Mouse (Mus musculus) 3T3-L1 (cell line): ENCODE results near the gene Vwc2.

ENCODE experiments used
- DNase-seq: peaks from one replicate; pipeline ENCODE4 v3.0.0-alpha.2; 2015; ENCODE audit warnings: low read depth, low spot score

Vwc2 gene

DNA sequence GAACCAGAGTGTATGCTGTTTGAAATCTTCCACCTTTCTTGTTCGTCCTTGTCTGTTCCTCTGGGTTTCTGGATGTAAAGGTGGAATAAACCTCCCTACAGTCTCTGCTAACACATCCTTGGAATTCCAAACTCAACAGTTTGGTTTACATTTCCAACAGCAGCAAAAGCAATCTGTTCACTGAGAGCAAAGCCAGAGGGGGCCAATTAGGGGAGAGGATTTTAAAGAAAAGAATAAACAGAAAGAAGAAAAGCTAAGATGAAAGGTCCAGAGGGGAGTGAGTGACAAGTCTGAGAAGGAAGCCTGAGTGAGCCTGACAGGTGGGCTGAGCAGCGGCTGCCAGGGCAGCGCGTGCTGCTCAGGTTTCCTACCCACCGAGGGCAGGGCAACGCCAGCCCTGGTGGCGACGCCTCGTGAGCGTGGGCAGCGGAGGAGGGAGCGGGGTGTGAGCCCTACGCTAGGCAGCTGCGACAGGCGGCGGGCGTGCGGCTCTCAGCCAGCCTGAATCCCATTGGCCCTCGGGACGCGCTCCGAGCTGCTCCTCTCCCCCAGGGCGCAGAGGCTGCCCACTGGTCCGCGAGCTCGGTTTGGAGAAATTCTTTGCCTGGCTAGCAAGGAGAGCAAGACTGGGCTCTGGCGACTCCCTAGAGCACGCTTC lies at the start of gene Vwc2:
Gene Vwc2 (plus strand): TSS at position 648 of the 658 bp plus-strand sequence.
- DNase-seq = no peak

DNA sequence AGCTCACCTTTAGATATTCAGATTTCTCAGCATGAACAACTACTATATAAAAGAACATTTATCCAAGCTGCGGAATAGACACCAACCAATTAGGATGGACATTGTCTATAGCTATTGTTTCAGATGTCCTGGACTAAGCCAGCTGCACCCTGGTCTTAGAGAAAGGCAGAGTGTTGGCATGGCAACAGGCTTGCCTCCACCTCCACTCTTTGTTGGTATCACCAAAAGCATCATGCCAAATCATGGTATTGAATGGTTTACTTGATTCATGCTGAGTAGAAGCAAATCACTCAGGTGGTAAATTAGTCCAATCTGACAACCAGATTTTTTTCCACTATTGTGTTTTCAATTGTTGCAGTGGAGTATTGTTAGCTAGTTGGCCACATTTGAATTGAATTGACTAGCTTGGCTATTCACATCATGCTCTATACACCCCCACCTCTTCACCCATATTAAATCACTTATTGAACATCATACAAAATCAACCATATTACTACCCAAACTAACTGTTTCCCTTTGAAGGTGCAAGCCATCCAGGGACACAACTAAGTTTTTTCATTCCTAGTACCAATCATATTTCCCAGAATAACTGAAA lies 25.8 kb upstream of the Vwc2 start:
- DNase-seq = no peak

DNA sequence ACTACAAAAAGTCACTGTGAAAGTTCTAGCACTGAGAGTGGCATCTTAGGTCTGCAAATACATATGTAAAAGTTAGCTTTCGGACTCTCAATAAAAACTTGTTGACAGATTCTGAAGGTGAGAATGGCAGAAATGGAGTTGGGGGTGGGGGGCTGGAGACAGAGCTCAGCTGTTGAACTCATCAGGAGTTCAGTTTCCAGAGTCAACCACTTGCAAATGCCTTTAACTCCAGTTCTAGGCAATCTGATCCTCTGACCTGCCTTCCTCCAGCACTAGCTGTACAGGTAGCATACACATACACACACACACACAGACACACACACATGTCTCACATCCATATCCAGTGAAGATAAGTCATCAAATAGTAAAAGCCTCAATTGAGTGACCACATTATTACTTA lies 16.4 kb upstream of the Vwc2 start:
- no peak for DNase-seq

DNA sequence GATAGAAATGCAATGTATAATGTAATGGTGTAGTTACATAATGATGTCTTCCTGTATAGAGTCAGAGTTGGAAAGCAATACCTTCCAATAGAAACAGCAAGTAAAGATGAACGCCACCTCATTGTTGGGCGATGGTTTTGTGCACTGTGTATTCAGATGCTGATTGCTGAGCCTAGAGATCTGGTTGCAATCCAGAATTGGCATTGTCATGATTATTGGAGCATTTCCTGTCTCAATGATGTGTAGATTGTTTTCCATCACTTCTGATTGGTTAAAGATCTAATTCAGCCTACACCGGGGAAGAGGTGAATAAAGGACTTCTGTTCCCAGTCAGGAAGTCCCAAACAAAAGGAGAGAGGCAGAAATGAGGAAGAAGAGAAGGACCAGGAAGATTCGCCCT lies 15.7 kb upstream of the Vwc2 start:
- no peak for DNase-seq

DNA sequence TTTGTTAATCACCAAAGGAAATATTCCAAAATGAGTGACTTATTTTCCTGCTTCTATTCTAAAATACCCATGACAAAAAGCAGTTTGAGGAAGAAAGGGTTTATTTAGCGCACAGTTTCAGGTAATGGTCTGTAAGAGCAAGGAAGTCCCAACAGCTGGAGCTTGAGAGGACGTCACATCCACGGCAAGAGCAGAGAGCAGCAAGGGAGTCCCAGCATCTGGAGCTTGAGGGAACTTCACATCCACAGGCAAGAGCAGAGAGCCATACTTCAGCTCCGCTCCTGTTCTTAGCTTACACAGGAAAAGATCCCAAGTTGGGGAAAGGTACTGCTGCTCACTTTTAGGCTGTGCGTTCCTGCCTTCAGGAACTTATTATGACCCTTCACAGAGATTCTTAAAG lies 15.0 kb upstream of the Vwc2 start:
- DNase-seq = no peak

DNA sequence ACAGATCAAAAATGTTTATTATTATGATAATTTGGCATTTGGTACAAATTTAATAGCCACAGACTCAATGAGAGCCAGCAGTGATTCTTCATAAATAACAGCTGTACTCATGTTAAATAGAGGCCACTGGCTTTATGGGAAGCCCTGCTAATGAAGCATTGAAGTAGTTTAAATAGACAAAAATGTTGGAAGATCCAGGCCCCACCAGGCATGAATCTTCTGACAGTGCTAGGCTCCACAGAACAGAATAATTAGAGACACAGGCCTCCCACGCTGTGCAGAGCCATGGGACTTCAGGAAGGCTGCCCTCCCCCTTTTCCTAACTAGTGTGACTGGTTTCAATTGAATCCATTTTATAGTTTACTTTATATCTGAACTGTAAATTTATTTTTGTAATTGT lies 11.8 kb upstream of the Vwc2 start:
- DNase-seq = no peak

DNA sequence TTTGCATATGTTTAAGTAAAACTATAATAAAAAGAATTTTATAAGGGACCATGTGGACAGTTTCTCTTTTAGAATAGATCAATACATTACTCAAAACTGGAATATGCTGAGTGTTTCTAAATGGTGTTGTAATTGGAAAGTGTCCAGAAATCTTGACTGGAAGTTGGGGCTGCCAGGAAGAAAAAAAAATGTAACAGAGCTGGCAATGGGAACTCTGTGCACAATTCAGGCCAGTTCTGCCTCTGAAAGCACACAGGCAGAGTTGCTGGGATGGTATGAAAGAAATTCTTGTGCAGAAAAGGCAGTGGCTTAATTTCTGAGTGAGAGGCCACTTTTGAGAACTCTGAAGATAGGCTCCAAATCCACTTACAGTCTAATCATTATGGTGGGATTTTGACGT lies 11.4 kb upstream of the Vwc2 start:
- DNase-seq = no peak

DNA sequence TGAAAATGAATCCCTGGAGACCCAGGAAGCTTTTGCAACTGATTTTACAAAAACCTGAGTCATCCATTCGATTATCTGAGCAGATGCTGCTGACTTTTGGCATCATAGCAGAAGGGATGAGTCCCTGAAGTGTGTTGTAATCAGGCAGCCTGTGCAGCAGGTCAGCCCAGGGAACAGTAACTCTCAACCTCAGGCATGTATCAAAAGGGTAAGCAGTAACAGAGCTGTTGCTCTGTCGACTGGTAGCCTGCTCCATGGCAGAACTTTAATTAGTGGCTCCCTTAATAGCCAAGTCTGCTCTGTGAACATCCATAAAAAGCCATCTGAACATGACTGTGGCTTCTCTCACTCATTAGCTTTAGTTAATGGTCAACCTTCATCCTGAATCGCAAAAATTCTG lies 5.1 kb upstream of the Vwc2 start:
- DNase-seq = no peak

DNA sequence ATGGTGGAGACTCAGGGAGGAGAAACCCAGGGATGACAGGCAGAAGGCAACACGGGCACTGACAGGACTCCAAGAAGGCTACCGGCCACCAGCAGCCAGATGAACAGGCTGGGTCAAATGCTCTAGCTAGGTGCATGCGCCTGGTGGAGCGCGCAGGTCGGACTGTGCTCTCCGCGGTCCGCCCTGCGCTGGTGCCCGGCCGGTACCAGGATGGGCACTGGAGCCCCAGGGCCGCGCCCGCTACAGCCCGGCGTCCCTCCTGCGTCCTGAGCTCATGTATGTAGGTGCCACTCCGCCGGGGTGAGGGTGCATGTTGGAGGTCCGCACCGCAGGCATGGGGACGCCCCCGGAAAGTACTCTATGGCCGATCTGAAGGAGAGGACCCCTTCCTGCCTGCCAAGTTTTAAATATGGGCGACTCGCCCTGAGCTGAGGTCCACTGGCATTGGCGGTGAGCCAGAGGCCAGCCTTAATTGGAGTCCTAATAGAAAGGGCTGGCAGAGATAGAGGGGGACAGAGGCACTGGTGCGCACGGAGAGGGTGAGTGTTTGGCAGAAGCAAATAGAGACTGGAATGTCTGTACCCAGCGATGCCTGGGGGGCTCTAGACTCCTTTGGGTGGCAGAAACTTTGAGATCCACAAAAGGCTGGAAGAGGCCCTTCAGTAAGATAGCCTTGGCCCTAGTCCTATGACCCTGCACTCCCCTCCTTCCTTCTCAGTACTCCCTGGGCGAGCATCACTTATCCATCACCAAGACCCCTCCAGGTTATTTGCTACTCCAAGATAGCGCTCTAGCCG lies 409 bp downstream of the Vwc2 start:
- DNase-seq = no peak

DNA sequence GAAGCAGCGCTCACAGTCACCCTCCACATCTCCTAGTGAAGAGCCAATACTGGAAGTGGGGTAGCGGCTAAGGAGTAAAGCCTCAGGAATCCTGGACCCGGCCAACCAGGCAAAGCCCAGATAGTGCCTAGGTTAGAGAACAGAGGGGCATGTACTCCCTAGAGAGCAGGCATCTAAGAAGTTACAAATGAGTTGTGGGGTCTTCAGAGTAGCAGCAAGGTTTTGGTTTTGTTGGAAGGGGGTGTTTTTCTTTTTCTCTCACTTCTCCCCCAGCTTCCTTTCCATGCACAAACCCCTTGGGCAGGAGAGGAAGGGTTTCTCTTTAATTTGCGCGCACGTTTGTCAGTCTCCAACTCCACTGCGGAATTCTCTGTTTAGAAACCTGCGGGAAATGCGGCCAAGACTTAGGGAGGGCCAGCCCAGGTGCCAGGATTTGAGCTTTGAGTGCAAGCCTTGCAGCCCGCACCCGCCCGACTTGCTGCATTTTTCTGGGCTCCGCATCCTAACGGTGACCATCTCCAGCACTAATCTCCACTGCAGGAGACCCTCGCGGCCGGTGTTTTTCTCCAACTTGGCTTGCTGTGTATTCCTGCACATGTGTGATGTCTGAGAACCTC lies 1.1 kb downstream of the Vwc2 start:
- DNase-seq = no peak

DNA sequence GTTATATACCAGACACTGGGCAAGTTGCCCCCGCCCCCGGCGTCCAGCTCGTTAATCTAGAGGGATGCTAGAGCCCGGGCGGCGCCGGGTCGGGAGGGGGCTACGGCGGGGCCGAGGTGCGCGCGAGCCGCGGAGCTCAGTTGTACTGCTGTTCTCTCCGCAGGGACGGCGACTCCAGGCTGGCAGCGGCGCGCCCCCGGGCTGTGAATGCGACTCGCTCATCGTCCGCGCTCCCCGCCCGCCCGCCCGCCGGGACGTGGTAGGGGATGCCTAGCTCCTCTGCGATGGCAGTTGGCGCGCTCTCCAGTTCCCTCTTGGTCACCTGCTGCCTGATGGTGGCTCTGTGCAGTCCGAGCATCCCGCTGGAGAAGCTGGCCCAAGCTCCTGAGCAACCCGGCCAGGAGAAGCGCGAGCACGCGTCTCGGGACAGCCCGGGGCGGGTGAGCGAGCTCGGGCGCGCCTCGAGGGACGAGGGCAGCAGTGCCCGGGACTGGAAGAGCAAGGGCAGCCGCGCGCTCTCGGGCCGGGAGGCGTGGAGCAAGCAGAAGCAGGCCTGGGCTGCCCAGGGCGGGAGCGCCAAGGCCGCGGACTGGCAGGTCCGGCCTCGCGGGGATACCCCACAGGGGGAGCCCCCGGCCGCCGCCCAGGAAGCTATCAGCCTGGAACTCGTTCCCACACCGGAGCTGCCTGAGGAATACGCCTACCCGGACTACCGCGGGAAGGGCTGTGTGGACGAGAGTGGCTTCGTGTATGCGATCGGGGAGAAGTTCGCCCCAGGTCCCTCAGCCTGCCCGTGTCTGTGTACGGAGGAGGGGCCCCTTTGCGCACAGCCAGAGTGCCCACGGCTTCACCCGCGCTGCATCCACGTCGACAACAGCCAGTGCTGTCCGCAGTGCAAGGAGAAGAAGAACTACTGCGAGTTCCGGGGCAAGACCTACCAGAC lies 1.9 kb downstream of the Vwc2 start:
- DNase-seq = no peak

DNA sequence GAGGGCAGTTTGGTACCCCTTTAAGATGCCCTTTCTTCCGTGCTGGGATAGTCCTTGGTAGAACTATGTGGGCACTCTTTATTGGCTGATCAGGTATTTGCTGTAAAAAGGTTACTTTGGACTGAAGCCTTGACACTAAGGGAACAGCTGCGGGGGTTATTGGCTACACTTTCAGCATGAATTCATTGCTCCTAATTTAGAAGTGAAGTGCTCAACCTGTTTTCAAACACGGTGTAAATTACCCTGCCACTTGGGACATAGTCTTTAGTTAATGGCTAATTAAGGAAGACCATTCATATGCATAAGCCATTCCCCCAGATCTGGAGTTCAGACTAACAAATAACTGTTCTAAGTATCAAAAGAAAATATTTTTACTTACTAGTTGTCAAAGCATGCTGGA lies 2.7 kb downstream of the Vwc2 start:
- DNase-seq = no peak

DNA sequence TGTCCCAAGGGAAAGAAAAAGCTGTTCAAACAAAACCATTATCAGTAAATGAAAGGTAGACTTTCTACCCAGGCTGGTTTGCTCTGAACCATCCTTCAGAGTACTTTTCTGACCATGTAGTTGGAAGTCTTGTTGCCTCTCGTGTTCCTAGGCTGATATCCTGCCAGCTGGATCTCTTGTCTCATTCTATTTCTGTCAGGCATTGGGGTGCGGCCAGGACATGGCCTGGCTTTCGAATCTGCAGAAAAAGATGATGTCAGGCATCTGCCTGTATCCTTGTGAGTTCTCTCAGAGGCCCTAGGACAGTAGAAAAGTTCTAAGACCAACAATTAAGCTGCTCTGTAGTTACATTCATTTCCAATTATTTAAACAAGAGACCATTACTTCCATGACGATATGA lies 8.8 kb downstream of the Vwc2 start:
- DNase-seq = no peak

DNA sequence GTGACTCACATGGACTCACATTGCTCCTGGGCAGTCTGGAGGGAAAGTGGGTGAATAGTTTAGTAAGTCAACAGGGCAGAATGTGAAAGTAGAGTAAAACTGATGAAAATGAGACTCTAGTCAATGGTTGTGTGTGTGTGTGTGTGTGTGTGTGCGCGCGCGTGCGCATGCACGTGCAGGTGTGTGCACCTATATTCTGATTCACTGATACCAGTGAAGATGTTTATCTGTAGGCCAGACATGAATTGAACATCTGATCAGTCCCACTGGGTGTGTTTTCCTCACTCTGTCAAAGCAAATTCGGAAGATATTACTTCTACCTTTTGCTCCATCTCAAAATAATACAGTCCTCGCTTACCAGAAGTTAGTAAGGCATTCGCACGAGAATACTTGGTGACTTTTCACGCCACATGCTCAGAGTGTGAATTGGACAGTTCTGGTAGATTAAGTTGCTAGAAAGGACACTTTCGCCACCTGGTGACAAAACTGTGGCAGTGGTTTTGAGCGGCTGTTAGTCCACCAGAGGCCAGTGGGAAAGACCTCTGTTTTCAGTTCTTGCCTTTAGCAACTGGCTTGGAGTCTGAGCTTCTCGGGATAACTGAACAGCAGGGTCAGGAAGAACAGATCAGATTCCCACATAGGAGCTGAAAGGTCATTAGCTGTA lies 17.5 kb downstream of the Vwc2 start:
- peak; percentile 40 for DNase-seq

DNA sequence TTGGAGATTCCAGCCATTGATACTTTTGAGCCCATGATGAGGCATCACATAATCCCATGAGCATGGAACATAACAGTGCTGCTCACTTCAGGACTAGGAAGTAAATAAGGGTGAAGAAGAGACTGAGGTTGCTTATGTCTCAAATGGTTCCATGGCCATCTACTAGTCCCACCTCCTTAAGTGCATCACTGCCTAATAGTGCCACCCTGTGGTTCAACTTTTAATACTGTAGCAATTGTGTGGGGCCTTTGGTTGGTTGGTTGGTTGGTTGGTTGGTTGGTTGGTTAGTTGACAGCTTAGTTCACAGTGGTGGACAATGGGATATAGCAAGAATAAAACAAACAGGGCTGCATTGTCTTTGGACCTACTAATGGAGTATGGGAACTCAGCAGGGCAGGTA lies 26.6 kb downstream of the Vwc2 start:
- DNase-seq = no peak

DNA sequence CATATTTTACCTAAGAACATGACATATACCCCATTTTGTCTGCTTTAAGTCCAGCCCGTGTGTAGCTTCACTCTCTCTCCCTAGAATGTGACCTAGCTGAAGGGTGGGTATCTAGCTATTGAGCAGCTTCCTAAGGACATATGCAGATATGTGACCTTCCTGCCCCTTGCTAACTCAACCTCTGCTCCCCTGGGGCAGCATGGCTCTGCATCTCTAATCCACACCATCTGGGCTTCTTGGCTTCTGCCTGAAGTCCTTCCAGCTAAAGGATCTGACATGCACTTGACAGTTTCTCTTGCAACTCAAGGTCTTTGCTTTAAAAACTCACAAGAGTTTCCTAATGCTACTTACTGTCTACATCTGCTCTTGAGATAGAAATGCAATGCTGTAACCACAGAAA lies 38.7 kb downstream of the Vwc2 start:
- no peak for DNase-seq

DNA sequence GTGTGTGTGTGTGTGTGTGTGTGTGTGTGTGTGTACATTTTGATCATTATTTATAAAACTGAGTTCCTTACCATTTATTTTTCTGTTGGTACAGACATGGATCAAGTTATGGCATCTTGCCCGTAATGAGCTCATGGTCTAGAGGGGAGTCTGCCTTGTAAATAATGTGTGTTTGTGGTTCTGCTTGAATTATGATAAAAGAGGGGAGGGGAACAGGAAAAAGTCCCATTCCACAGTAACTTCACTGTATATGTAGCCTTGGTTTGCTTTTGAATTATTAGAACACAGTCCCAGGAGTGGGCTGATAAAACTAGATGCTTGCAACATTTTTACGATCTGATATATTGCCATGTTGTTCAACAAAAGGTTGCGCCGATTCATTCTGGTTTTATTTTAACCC lies 57.4 kb downstream of the Vwc2 start:
- no peak for DNase-seq

DNA sequence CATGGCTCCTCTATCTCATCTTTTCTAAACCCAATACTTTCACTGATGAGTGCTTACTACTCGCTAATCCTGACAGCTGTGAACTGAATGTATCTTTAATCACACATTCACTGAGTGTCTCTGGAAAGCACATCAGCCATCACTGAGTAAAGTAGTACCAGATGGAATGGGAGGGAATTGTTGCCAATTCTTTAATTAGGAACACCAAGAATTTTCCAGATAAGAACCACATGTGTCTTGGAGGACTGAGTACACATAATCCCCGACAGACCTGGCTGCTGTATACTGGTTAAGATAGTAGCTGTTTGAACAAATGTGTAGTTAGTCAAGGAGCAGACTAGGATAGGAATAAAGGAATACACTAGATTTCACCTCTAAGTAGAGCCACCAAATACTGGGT lies 61.2 kb downstream of the Vwc2 start:
- no peak for DNase-seq

DNA sequence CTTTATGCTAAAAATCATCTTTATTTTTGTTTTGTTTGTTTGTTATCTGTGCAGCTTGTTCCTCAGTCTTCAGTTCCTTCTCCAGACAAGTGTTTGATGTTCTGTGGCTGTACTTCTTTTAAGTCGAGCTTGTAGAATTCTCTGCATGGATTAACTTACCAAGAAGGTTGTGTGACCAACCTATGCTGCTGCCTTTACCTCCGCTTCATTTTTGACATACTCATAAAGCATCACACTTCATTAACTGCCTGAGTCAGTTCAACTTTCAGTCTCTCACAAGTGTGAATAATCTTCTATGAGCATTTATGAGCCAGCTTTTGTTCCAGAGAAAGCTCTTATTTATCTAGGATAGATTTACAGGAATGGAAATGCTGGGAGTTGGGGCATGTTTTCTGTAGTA lies 68.7 kb downstream of the Vwc2 start:
- no peak for DNase-seq

DNA sequence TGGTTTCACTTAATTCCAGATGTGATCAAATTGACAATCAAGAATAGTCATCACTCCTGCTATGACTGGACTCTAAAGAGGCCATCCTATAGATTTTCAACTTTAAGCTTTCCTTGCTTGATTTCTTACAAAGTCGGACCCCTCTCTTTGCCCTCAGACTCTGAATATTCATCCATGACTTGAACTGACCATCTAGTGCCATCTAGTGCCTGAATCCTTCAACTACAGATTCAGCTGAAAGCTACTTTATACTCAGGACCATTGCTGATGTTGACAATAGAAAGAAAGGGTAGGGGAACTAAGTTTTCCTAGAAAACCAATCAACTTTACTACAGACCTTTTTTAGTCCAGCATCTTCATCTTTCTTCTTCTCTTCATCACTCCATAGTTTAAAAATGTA lies 109.1 kb downstream of the Vwc2 start:
- no peak for DNase-seq

DNA sequence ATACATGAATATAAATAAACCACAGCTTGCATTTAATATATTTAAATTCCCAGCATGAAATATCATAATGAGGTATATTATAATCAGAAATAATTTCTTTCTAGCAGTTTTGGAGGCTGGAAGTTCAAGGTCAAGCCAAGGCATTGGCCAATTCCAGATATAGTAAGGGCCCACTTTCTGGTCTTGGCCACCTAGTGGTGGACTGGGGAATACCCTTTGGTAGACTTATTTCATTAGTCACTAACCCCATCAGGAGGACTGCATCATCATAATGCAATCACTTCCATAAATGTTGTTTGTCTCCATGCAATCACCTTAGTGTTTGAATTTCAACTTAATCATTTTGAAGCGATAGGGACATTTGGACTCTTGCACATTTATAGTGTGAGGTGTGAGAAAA lies 125.3 kb downstream of the Vwc2 start:
- peak; percentile 26 for DNase-seq
